Mouse (Mus musculus): ENCODE measurements around the gene Zeb2. TPM values are rescaled to one million over a fixed set of nuclear protein-coding genes. Genes with fewer than 3 reads are reported as not detected.
A peak's percentile ranks its signal among the peaks of the same experiment; 100 is the strongest.
"Not testable (repeated sequence)": the region's sequence is repeated elsewhere in the genome, so short reads cannot be mapped to it uniquely, and the experiment has no call there.

The Zeb2 gene
- total RNA-seq, 2 experiments from 2014 or later = 57.4 to 60.3 TPM

DNA sequence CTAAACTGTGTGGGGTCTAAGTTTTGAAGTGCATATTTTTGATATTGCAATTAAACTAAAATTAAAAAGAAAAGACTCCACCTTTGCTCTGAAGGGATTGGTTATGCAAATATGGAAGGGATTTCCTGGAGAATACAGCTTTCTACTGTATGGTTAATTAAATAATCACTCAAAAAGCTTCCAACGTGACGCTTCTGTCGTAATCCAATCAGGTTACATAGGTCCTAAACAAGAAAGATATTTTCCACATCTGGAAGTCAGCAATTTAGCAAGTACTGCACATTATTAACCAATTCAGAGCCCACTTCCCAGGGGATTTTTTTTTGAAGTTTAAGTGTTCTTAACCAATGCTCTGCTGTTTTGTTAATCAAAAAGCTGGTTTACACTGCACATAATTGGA is 3.3 kb downstream of the Zeb2 start:
- intact Hi-C loops (cut with DNase I) = loop anchor here (5.0 to 10.0 kb wide), 2 partner anchors 187 to 549 kb away; partner anchors contain the start of gene Gtdc1
- DNase-seq (ENCODE audit: low spot score) = no peak

DNA sequence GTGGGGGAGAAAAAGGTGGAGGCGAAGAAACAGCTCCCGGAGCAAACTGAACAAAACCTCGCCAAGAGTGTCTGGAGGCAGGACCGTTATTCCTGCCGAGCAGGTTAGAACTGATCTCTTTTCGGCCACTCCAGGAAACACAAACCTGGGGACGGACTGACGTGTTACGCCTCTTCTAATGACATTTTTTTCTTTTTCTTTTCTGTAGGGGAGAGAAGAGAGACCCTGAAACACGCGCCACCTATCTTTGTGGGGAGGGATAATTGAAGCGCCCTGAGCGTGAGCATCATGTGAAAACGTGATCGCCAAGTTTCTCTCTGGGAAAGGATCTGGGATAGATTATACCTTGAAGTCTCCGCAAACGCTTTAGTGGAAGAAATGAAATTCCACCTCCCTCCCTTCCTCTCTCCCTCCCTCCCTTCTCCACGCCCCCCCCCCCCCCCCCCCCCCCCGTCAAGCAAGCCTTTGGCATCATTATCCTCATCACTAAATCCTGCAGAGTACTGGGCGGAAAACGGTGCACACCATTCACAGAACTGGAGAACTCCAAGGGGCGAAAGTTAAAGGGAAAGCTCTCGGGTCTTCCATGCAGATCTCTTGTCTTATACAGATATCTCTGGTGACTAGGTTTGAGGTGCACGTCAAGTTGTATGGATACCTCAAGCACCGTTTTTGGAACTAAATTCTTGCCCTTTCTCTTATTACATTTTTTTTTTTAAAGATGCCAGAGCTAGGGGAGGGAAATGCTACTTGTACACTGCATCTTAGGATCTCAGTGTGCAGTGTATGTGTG is 4.1 kb downstream of the Zeb2 start:
- DNase-seq (ENCODE audit: low spot score) = peak; percentile 36
- intact Hi-C loops (cut with DNase I) = loop anchor here (5.0 to 10.0 kb wide), 2 partner anchors 186 to 548 kb away; partner anchors contain the start of gene Gtdc1

DNA sequence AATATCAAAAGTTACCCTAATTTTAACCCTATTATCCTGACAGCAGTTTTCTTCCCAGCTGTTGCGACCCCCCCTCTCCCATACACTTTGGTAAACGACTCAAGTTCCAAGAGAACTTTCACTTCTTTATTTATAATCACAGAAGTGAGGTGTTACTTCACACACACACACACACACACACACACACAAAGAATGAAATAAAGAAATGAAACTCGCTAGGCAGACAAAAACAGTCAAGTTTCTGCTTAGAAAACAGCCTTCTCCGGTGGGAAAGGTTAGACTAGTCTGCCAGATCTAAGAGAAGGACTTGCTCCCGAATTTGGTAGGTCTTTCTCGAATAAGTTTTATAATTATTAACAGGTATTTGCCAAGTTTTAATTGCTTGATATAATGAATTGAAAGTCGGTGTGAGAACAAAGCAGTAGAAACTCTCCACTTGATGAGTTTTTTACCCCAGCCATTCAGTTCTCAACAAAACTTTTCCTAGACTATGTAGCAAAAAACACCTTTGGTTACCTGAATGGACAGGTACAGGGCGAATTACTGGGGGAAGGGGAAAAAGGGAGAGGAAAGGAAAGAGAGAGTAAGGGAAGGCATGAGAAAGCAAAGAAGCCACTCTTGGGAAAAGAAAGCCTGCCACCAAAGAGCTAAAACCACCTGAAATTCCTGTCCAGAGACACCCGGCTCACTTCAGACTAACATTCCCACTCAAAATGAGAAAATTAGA is 5.0 kb downstream of the Zeb2 start:
- intact Hi-C loops (cut with DNase I) = loop anchor here (5.0 to 10.0 kb wide), 2 partner anchors 185 to 547 kb away; partner anchors contain the start of gene Gtdc1
- no peak for DNase-seq (ENCODE audit: low spot score)

DNA sequence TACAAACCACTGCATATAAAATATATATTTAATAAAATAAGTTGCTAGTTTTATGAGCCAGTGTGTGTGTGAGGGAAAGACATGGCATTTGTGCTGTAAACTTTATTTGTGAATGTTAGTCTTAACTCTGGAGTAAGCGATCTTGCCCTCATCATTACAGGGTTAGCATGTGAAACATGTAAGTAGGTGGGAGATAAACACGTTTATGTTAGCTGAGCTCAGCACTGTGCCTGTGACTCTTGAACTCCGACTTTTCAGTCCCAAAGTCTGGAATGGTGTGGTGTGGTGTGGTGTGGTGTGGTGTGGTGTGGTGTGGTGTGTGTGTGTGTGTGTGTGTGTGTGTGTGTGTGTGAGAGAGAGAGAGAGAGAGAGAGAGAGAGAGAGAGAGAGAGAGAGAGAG is 5.6 kb downstream of the Zeb2 start:
- intact Hi-C loops (cut with DNase I) = loop anchor here (5.0 to 10.0 kb wide), 2 partner anchors 184 to 547 kb away; partner anchors contain the start of gene Gtdc1
- not testable (repeated sequence) for DNase-seq (ENCODE audit: low spot score)

DNA sequence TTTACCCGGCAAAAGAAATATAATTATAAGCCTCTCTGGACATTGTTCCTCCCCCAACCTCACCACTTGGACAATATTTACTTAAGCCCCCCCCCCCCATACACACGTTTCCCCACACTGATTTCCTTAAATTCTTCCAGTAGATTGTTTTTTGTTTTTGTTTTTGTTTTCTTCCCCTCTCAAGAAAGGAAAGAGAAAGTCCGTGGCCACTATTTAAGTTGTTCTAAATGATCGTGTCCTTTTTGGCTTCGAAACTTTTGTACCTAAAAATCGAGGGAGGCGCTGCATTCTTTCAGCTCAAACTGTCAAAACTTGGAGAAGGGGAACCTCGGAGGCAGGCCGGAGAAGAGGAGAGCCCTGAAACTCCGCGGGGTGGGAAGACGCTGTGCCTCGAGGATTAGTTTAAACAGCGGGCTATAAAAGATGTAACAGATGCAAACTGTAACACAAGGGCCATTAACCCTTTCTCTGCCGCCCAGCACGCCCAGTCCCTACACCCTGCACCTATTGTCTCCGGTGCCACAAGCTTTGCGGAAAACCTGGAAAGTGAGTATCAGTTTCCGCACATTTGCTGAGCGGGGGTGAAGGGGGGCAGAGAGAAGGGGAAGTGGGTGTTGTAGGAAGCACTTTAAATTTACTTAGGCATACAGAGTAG is 6.3 kb downstream of the Zeb2 start:
- peak; percentile 17 for DNase-seq (ENCODE audit: low spot score)
- intact Hi-C loops (cut with DNase I) = loop anchor here (5.0 to 10.0 kb wide), 2 partner anchors 184 to 546 kb away; partner anchors contain the start of gene Gtdc1

DNA sequence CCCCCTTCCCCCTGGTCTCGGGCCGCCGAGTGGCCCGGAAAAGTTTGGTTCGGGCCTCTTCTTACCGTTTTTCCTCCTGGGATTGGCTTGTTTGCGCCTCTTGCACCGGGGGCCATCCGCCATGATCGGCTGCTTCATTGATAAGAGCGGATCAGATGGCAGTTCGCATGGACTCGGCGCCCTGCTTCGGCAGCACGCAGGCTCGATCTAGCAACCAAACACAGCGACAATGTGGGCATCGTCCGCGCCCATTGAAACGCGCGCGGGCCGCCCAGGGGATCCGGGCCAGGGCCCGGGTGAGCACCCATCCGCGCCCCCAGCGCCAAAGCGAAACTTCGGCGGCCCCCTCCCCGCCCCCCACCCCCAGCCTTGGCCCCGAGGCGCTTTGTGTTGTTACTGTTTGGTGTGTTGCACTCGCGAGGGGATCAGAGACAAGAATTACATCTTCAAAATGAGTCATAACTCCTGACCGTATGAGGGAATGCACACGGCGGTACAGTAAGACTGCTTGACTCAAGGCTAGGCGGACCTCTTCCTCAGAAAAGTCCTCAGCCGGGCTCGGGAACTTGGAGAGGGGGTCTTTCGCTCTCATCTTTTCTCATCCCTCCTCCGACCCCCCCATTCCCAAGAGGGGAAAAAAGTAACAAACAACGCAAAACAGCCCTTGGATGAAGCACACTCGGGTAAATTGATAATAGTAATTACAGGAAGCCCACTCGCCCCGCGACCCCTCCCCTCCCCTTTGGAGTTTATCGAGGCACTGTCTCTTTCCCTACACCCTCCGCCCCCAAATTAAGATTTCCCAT is 7.0 kb downstream of the Zeb2 start:
- DNase-seq (ENCODE audit: low spot score) = peak; percentile 51
- intact Hi-C loops (cut with DNase I) = loop anchor here (2.0 to 10.0 kb wide), 3 partner anchors 85 to 545 kb away; partner anchors contain the start of gene Gtdc1

DNA sequence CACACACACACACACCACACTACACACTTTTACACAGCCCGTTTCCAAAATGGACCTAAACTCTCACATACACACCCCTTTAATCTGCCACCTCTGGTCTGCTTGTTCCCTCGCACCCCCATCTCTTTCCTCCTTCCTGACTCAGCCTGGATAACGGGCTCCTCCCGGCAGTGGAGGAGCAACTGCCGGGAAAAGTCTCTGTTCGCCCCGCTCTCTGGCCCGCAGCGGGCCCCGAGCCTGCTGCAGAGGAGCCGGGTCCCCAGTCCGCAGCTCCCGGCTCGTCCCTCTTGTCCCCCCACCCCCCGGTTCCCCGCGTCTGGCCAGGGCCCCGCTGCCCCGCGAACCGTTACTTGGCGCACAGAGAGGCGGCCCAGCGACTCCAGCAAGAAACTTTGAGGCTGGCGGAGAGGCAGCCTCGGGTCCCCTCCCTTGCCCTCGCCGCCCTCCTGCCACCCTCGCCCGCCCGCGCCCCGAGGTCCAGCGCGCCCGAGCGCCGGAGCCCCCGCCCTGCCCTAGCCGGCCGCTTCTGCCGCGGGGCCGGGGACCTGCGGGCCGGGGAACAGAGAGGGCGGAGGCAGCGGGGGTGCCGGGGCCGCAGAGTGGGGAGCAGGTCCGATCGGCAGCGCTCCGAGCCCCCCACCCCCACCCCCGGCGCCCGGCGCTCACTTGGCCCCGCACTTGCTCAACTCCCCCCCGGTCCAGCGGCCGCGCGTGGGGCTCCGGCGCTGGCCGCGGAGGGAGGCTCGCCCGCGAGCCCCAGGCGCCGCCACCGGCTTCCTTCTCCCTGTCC is 7.8 kb downstream of the Zeb2 start:
- intact Hi-C loops (cut with DNase I) = loop anchor here (2.0 kb wide), 1 partner anchor 85 kb away; no protein-coding TSS in a partner anchor
- no peak for DNase-seq (ENCODE audit: low spot score)

DNA sequence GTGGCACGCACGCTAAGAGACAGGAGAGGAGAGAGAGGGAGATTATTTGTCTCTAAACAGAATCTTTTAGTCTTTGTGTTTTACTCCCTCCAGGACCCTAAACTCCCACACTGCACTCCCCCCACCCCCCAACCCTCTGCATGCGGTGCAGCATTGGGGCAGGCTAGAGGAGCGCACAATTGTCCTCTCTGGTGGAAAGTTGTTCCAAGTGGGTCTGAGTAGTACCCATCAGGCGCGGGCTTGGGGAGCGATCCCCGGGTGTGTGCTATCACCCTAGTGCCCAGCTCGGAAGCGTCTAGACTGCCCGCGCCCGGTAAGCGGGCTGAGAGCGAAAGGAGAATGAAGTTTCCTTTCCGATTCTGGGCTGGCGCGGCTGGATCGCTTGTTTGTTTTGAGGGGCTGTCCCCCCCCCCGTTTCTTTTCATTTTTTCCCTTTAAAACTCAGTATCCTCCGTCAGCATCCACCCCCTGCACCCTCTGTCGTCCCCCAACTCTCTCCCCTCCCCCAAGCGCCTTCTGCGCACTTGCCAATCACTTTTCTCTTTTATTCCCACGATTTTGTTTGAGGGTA is 8.6 kb downstream of the Zeb2 start:
- intact Hi-C loops (cut with DNase I) = loop anchor here (2.0 kb wide), 1 partner anchor 84 kb away; no protein-coding TSS in a partner anchor
- DNase-seq (ENCODE audit: low spot score) = no peak

DNA sequence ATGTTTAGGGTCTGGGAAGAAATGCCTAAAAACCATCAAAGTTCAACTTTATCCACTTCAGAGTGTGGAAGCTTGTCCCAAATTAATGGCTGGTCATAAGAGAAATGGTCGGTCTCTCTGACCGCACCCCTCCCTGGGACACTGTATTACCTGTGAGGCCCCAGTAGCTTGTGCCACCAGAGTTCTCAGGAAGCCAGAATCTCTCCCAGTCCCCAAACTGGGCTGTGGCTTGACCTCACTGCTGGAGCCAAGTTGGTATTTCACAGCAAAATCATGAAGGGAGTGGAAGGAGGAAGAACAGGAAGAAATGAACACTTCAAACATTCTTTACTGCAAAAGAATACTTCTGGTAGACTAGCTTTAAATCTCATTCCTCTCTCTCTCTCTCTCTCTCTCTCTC is 9.6 kb downstream of the Zeb2 start:
- DNase-seq (ENCODE audit: low spot score) = no peak
- intact Hi-C loops (cut with DNase I) = no loop called here

DNA sequence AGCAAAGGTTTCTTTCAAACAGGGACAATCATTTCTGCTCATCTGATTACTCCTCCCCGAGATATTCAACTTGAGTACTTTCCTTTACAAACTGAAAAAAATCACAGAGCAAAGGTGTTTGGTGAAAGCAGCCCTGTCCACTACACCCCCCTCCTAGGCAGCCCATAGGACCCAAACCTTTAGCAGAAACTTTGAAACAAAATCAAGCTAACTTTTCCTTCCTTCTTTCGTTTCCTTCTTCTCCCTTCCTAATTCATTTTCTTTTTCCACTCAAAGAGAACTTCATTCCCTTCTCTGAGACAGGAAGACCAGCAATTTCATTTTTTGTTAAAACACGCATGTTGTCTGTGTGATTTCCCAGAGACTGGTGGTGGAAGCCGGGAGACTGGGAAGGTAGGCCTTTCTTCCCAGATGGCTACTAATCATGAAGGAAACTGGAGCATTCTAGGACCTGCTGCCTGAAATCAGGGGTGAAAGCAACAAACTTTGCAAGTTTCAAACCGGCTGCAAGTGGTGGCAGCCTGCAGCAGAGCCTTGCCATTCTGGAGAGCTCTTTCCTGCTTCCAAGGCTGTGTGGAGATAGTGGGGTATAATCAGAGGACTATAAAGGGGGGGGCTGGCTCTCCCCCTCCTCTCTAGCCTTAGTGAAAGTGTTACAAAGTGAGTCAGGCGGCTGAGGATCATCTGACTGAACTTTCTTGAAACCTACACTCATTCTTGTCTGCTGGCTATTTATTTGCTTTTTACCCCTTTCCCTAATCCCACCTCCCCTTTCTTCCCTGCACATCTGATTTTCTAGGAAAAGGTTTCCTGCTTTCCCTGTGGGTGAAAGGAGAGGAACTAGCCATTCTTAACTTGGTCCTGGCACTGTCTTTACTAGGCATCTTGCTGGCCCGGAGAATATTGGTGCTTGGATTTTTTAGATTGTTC is 11.0 kb downstream of the Zeb2 start:
- DNase-seq (ENCODE audit: low spot score) = no peak
- intact Hi-C loops (cut with DNase I) = no loop called here

DNA sequence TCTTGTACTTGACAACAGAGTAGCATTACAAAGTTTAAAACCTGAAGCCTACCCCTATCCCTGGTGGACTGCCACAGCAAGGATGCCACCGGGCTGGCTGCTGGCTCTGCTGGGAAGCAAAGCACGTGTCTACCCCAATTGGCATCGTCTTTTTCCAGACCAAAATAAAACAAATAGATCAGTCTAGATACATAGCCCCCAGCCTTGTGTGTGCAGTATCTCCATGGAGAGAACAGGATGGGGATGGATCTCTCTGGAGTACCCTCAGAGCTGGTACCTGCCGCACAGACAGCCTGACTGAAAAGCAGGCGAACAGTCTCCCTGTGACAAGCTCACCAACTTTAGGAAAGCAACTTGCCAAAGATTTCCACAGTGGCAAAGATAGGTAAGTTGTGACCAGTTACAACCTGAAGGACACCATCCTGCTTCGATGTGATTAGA is 11.9 kb downstream of the Zeb2 start:
- no peak for DNase-seq (ENCODE audit: low spot score)
- intact Hi-C loops (cut with DNase I) = no loop called here

DNA sequence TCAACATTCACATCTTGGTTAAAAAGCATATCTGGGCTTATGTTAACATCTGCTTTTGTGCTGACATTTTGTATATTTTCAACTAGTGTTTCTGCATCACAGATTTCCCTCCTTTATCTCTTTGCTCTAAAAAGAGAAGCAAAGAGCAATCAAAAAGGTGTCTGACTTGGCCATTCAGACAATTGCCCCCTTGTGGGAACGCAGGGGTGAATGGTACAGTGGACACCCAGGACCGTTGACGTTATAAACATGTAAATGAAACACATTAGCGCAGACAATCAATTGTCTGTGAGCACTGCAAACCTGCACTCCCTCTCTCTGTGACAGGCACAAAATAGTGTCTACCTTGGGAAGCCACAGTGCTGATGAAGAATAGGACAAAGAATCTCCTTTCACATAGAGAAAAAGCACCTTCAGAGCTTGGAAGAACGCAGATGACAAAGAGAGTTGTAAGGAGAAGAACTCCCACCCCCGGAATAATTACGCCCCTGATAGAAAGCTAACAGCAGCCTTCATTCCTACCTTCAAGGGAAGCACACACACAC is 12.6 kb downstream of the Zeb2 start:
- DNase-seq (ENCODE audit: low spot score) = no peak
- intact Hi-C loops (cut with DNase I) = no loop called here

DNA sequence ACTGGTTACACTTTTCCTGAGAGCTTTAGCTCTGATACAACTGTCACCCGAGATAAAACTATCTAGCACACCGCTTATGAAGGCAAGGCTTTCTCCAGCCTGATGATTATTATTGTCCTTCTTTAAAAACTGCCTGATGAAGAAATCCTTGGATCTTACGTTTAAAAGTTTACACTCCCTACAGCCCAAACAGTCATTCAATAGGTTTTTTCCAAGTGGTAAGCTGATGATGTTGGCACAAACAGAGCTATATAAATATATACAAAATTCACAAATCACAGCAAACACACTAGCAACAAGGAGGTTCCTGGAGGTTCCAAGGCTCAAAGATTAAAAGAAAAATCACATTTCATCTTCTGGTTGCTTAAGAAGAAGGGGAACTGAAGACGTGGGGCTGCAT is 13.1 kb downstream of the Zeb2 start:
- intact Hi-C loops (cut with DNase I) = no loop called here
- DNase-seq (ENCODE audit: low spot score) = no peak

DNA sequence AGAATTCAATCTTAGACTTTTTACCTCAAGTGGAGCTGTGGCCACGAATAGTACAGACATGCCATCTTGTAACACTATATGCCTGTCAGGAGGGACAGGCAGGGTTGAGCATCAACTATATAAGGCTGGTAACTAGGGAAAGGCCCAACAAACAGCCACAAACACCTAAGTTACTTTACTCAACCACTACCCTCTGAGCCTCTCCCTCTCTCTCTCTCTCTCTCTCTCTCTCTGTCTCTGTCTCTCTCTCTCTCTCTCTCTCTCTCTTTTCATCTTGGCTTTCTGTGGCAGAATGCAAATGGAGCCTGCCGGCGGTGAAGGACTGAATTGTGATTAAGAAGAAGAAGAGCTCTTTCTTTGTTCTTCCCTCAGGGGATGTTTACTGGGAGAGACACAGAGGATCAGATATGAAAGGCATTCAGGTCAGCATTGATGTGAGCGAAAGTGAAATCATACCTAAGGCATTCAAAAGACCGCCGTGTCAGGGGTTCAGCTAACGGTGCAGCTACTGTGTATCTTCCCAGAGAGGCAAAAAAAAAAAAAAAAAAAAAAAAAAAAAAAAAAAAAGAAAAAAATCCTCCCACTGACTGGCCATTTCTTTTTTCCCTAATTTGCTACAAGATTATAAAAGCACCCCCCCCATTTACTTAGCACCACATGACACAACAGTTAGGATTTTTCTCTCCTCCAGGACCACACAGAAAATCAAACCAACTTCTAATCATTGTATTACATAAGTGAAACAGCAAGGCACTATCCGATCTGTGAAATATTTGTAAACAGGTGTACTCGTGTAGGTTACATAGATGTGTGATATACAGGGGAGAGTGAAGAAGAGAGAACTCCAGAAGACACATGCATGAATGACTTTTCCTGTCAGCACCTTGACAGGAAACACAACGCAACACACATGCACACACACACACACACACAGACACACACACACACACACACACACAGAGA is 13.9 kb downstream of the Zeb2 start:
- intact Hi-C loops (cut with DNase I) = no loop called here
- DNase-seq (ENCODE audit: low spot score) = no peak

DNA sequence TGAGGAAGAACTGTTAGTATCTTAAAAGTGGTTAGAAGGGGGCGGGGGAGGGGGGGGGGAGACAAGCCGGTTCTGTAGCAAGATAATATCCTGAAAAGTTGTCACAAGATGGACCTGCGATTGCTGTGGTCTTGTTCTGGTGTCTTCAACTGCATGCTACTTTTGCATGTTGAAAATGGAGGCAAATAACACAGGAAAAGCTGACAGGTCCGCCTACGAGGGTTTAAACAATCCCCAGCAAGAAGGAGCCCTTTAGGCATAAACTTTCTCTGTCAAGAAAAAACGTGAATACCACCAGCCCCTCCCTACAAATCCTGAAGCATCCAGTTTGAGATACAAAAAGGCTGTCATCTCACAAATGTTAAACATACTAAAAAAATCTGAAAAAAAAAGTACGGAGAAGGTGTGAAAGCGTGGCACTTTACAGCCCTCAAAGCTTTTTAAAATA is 15.0 kb downstream of the Zeb2 start:
- intact Hi-C loops (cut with DNase I) = no loop called here
- DNase-seq (ENCODE audit: low spot score) = no peak

DNA sequence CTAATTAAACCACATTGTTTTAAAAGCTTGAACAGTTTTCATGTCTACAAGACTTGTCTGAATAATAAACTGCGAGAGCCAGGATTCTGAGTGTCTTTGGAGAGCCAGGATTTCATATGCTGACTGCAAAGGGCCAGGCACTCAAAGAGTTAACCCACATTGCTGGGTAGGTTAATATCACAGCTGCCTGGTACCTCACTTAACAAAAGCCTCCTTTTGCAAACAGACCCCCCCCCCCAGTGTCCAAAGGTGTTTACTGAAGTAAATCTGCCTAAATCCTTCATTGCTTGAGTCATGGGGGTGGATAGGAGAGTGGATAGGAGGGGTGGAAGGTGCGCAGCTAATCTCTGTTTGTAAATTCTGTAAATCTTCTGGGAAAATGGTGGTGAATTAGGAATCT is 15.6 kb downstream of the Zeb2 start:
- no peak for DNase-seq (ENCODE audit: low spot score)
- intact Hi-C loops (cut with DNase I) = no loop called here
